Mouse (Mus musculus) urinary bladder, postnatal 4 days (tissue): ENCODE measurements around the gene Akr1cl.

Source experiments
- DNase-seq, 2 experiments: peaks; one replicate each; pipeline ENCODE4 v3.0.0; 2021 to 2022; ENCODE audit warnings: low spot score in 2 of 2

Akr1cl gene

DNA sequence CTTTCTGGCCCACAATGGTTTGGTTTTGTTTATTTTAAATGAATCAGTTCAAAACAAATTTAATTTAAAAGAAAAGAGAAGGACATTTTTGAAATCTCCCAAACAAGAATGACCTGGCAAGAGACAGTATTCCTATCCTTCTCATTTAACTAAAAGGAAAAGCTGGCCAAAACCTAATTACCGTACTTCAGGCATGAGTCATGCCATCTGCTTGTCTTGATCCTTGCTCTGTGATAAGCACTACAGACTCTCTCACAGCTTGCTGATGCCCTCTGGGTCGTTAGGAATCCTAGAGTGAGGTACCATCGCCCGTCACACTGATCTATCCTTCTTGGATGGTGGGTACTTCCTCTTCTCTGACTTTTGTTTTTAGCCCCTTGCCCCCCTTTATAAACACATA is 39.4 kb downstream of the Akr1cl start:
- DNase-seq: no peak

DNA sequence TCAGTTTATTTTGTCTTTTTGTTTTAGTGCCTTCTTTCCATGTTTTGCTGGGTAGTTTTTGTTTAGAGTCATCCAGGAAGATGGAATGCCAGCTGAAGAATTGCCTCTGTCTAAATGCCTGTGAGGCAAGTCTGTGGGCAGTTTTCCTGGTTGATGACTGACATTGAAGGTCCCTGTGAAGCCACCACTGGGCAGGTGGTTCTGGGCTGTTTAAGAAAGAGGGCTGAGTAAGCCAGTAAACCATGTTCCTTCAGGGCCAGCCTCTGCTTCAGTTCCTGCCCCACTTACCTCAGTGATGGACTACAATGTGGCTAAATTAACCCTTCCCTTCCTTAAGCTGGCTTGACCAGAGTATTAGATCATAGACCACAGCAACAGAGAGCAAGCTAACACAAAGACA is 44.4 kb downstream of the Akr1cl start:
- no peak for DNase-seq

DNA sequence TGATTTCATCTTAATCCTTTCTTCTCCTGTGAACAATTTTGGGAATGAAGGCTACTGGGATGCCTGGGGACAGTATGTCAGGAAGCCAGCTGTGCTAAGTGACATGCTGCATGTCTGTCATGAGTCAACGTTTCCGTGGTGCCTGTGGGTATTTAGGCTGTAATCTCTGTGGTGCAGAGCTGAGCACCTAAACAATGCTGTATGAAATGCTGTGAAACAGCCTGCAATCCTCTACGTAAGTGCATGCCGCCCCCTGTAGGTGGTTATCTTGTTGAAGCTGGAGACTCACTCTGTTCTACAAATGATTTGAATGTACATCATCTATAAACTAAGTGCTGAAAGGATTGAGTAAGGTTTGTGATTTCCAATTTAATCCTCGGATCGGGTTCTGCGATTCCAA is 46.4 kb downstream of the Akr1cl start:
- DNase-seq: no peak

DNA sequence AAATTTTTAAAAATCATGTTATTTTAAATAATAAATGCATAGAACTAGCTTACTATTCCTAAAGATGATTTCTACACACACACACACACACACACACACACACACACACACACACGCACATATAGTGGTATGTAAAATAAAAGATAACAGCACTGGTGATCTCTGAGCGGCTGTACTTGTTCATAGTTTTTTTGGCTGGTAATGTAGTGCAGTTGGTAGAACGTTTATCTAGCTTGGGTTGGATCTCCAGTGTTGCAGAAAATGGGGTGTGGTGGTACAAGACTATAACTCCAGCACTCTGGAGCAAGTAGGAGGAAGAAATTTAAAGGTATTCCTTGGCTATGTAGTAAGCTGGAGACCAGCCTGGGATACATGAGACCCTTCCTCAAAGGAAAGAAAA is 49.3 kb downstream of the Akr1cl start:
- no peak for DNase-seq

DNA sequence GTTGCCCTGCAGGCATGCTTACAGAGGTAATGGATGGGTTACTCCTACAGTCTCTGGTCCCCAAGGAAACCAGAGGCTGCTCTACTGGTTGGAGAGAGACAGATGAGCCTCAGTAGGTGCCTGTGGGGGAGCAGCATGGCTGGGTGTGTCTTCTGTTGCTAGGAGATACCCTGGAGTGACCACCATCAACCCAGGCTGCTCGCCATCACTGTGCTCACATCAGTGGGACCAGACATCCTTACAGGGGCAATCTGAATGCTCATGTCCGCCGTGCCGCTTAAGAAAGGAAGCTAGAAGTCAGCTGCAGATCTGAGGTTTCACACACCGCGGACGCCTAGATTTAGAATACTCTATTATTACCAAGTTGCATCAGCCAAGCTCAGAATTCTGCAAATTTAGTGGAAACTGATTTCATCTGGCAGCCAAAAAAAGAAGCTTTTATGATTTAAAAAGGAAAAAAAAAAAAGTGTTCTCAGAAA is 54.2 kb downstream of the Akr1cl start:
- DNase-seq: no peak

DNA sequence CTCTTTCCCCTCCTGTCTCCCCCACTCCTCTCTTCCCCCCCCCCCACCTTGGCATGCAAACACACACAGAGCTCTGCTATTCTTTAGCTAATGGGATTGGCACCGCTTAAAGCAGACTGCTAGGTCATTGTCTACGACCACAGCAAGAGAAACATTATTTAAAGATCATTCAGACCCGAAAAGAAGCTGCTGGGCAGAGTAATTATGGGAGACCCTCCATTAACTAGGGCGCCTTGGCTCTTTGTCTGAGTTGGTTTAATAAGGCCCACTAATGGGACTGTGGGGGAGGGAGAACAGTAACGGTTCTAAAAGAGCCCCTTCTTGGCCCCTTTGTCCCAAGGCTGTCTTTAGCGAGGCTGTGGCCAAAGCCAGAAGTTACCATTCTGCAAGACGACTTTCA is 57.2 kb downstream of the Akr1cl start:
- no peak for DNase-seq

DNA sequence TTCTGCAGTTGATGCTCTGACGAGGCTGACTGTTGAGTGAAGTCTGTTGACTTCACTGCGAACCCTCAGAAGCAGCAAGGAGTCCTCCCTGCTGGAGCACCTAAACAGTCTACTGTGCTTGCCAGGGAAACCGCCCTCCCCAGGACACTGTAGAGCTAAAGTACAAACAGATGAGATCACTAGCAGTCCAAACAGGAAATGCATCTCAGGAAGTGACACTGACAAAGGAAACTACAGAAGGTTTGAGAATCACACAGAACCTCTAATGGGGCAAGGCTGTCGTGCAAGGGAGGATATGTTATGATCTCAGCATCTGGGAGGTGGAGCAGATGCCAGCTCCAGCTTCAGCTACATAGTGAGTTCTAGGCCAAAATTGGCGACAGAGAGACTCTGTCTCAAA is 61.9 kb downstream of the Akr1cl start:
- no peak for DNase-seq
